ENCODE assay signal across 8 mouse cellular contexts in genomic region chr17:5440159-5440971, GRCm38 (mm10). TPM values are rescaled to one million over a fixed set of nuclear protein-coding genes. Genes with fewer than 3 reads are reported as not detected.
DNase-seq lines count a peak whose midpoint lies in the region; ATAC-seq lines count a peak whose summit lies in the region.

Gene Tmem242, minus strand, starts transcription at chr17:5440259.

- peak; percentile 96 for DNase-seq in adipocyte (ENCODE audit: low spot score)
- peak; percentile 88 for DNase-seq in embryo, embryonic 10 days (ENCODE audit: low spot score)
- DNase-seq in gastrocnemius, postnatal 10 days: peak; percentile 87
- peak; percentile 95 for DNase-seq in induced T-regulatory cell, adult 2 months (ENCODE audit: low read depth)
- DNase-seq in left cerebral cortex, adult 9 months (ENCODE audit: low spot score in 2 of 2): peak; percentile 70 to 95
- DNase-seq in right cerebral cortex, postnatal 14 days: peak; percentile 83
- peak; percentile 89 to 90 for DNase-seq in urinary bladder, postnatal 36 days (ENCODE audit: low spot score in 2 of 2)

- peak; percentile 93 for ATAC-seq in megakaryocyte progenitor cell, adult 5-6 weeks (replicated peaks; ENCODE audit: poor library complexity)

RNA-seq across cellular contexts. Expression of gene Tmem242, which starts in this region (rescaled TPM):
- total RNA-seq in gastrocnemius, postnatal 10 days (2021): 100 to 1,000 TPM; 117 to 134 TPM
- 45.4 and 48.6 TPM in 2 replicates for total RNA-seq in megakaryocyte progenitor cell, adult 5-6 weeks (2015)
- total RNA-seq in megakaryocyte progenitor cell, adult 5-6 weeks (2017): 40.3 and 41.4 TPM in 2 replicates

Comparison
In these comparisons a context has a peak if more than half of its experiments do, and no peak if none do; other contexts are left out.
1. Peak in every context shown above with its lines: DNase-seq and ATAC-seq.